Mouse (Mus musculus): ENCODE results near the gene Mettl7a1.
"Not testable (repeated sequence)": the region's sequence is repeated elsewhere in the genome, so short reads cannot be mapped to it uniquely, and the experiment has no call there.

Mettl7a1 gene

GRCm38 (mm10) chr15:100301556-100301955 lies 2.4 kb upstream of the Mettl7a1 start:
- DNase-seq, result no peak

DNA sequence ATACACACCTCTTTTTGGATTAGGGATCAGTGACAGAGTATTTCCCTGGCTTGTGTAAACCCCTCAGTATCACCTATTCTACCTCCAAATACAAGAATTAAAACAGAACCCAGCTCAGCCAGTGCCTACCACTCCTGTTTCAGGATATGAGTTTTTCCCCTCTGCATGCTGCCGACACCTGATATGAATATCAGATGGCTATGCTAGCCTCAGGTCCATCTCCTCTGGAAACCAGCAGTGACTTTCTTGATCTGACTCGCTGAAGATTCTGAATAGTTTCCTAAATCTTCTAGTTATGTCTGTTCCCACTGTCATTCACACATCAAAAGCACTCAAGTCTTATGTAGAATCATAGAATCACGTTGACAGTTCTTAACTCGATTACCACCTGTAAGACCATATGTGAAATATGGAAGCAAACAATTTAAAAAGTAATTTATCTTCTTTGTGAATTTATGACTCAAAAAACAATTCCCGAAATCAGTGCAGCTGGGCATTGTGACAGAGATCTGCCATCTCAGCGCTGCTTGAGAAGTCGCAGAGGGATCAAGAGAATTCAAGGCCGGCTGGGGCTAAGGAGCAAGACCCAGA lies 417 bp upstream of the Mettl7a1 start:
- DNase-seq, result peak in 1 of 2 experiments; percentile 35

GRCm38 (mm10) chr15:100306201-100306600 lies 2.3 kb downstream of the Mettl7a1 start:
- DNase-seq, result no peak

GRCm38 (mm10) chr15:100307438-100308096 lies 3.6 kb downstream of the Mettl7a1 start:
- DNase-seq, result peak; percentile 51 to 69

DNA sequence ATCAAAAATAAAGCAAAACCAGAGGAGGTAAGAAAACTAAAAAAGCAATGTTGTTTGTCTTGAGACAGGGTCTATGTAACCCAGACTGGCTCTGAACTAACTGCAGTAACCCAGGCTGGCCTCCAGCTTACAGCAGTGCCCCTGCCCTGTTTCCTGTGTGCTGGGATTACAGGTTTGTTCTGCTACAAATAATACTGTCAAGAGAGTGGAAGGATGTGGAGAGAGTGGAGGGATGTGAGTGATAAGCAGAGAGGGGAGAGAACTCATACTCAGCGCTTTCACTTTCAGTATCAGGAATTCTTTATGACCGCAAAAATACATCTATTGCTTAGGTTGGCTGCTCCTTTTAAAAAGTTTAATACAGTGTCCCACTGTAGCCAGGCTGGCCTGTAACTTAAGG lies 8.4 kb downstream of the Mettl7a1 start:
- no peak for DNase-seq

DNA sequence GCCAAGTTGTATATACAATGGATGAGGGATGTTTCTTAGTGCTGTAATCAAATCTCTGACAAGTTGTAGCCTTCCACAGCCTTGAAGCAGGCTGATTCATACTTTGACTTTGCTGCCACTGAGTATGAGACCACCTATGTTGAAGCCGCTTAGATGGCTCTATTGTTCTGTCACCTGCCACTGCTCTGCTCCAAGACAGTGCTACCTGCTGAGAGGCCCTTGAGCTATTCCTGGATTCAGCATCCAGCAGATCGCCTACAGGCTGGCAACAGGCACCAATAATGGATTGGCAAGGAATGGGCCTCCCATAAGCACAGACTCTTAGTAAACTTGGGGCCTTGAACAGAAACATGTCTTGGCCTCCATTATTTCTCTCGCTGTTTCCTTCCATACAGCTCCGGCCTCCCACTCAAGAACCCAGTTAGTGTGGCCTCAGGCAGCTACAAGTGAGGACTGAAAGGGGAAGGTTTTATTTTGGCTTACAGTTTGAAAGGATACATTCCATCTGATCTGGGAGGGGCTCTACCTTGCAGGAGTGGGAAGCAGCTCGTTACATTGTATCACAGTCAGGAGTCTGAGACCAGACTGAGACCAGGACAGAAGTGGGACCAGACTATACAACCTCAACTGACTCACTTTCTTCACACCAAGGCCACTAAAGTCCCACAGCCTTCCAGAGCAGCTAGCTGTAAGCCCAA lies 10.7 kb downstream of the Mettl7a1 start:
- DNase-seq, result no peak

DNA sequence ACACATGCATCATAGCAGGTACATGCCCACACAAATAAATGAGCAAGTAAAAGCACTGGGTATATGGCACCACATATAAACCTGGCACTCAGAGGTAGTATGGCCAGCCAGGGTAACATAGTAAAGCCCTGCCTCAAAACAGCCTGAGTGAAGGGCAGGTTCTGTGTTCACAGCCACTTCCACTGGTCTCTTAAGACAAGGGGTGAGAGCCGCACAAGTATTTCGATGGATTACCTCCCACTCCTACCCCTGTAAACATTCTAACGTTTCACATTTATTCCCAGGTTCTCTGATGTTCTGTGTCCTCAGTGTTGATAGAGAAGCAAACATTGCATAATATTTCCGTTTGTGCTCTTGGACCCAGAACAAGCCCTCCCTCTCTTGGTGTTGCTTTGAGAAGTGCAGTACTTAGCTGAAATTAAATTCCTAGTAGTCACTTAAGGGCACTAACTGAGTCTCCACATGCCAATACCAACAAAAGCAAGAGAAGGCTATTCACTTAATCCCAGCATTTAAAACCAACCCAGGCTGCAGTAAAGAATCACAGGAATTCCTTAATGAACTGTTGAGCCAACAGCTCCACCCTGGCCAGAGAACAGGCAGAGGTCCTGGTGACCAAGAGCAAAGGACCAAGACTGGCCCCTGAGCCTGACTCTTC lies 14.2 kb downstream of the Mettl7a1 start:
- not testable (repeated sequence) for DNase-seq

DNA sequence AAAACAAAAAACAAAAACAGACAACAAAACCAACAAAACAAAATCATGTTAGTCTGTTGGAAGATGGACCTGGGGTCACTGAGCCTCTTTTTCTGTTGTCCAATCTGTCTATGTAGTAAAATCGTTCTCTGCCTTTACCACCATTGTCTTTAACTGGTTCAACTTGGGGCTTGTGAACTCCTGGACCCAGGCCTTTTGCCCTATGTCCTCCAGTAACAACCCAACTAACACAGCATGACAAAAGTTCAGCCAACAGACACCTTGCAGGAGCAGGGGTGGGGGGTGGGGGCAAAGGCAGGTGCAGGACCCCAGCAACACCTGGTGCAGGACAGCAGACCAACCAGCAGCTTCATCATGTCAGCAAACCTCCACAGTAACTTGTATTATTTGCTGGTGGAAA lies 15.9 kb downstream of the Mettl7a1 start:
- DNase-seq, result no peak

DNA sequence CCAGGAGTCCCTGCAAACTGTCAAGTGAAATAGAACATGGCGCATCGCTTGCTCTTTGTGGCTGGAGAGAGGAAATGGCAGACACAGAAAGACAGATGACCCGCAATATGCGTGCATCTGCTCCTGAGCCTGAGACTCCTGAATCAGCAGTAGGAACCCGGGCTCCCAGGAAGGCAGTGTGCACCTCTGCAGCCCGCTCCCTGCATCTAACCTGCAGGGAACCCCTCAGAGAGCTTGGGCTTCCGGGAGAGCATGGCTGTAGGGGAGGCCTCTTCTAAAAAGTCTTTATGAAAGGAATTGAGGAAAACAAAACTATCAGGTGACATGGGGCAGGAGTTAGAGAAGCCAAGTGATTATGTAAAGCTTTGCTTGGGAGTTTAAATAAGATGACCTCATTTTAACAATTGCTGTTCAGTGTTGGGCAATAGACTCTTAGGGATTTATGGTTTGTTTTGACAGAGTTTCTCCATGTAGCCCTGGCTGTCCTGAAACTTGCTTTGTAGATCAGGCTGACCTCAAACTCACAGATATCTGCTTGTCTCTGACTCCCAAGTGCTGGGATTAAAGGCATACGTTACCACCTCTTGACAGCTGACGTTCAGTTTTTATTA lies 16.5 kb downstream of the Mettl7a1 start:
- no peak for DNase-seq

DNA sequence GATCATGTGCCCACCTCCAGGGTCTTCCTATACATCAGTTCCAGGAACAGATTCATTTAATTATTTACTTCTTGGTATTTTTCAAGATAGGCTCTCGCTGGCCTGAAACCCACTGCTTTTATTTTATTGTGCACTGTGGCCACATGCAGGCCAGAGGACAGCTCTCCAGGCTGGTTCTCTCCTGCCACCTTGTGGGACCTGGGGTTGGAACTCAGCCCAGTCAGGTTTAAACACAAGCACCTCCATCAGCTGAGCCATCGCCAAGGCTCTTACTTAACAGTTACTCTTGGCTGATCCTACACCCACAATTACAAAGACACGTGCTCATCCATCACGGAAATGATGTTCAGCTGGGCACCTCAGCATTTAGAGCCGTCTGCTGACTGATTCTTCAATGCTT lies 17.2 kb downstream of the Mettl7a1 start:
- DNase-seq, result peak; percentile 69 to 80

GRCm38 (mm10) chr15:100324021-100324591 lies 20.2 kb downstream of the Mettl7a1 start:
- peak; percentile 12 to 47 for DNase-seq

GRCm38 (mm10) chr15:100325235-100325634 lies 21.3 kb downstream of the Mettl7a1 start:
- no peak for DNase-seq

- peak in 1 of 2 experiments; percentile 29 for DNase-seq
Observed at GRCm38 (mm10) chr15:100328089-100328488, 24.1 kb downstream of the Mettl7a1 start.

- not testable (repeated sequence) for DNase-seq
Observed at GRCm38 (mm10) chr15:100329336-100329735, 25.4 kb downstream of the Mettl7a1 start.

- no peak for DNase-seq
Observed at GRCm38 (mm10) chr15:100330739-100331138, 26.8 kb downstream of the Mettl7a1 start.

- DNase-seq, result not testable (repeated sequence)
Observed at GRCm38 (mm10) chr15:100332077-100332961, 28.4 kb downstream of the Mettl7a1 start.

DNA sequence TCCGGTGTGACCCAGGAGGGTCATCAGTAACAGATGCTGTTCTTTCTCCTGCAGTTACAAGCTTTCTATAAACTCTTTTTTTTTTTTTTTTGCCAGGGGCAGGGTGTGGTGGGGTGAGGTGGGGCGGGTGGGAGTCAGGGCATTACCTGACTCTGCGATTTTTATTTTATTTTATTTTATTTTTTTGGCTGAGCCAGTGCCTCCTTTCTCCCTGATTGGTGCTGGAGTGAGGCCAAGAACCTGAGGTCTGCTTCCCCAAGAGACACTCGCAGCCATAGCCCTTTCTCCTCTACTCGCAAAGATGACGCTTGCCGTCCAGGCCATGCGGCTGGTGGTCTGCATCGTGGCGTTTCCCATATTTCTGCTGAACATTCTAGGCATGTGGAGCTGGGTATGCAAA lies 30.7 kb downstream of the Mettl7a1 start, which contains the start of gene Mettl7a3:
TSS of gene Mettl7a3 (plus strand) at position 301 of the 400 bp plus-strand sequence.
- DNase-seq, result no peak

GRCm38 (mm10) chr15:100337328-100337727 lies 33.4 kb downstream of the Mettl7a1 start:
- DNase-seq, result not testable (repeated sequence)

- DNase-seq, result peak; percentile 82 to 88
Observed at GRCm38 (mm10) chr15:100337847-100338246, 33.9 kb downstream of the Mettl7a1 start.

DNA sequence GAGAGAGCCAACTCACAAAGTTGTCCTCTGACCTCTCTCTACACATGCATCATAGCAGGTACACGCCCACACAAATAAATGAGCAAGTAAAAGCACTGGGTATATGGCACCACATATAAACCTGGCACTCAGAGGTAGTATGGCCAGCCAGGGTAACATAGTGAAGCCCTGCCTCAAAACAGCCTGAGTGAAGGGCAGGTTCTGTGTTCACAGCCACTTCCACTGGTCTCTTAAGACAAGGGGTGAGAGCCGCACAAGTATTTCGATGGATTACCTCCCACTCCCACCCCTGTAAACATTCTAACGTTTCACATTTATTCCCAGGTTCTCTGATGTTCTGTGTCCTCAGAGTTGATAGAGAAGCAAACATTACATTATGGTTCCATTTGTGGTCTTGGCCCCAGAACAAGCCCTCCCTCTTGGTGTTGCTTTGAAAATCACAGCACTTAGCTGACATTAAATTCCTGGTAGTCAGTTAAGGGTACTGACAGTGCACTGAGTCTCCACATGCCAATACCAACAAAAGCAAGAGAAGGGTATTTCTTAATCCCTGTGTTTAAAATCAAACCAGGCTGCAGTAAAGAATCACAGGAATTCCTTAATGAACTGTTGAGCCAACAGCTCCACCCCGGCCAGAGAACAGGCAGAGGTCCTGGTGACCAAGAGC lies 37.5 kb downstream of the Mettl7a1 start:
- not testable (repeated sequence) for DNase-seq

- DNase-seq, result no peak
Observed at GRCm38 (mm10) chr15:100345484-100345883, 41.5 kb downstream of the Mettl7a1 start.

All from kidney, postnatal 4 days (tissue).